Mouse (Mus musculus) Patski (cell line): ENCODE data around the gene Mapkapk3. TPM values are rescaled to one million over a fixed set of nuclear protein-coding genes. Genes with fewer than 3 reads are reported as not detected.

Source experiments
- ATAC-seq: fragments of 100-300 bp; one replicate; pipeline ENCODE4 v1.8.0; 2021
- CTCF ChIA-PET: fragments of 350-600 bp; sonication (Branson Sonifier 250); formaldehyde crosslinking; loops from one replicate; lab custom pipeline; 2022; ENCODE audit warnings: inconsistent platforms; lab: Charles Lee
- POLR2A ChIA-PET: fragments of 350-600 bp; sonication (Branson Sonifier 250); formaldehyde crosslinking; loops from one replicate; lab custom pipeline; 2022; ENCODE audit warnings: antibody characterized with exemption, inconsistent platforms; lab: Charles Lee
- DNase-seq: peaks from one replicate; pipeline ENCODE4 v3.0.0-alpha.2; 2011; ENCODE audit warnings: low read depth, low spot score
- H3K27me3 ChIP-seq: fragments of 371-371 bp; one replicate; pipeline ENCODE4 v1.5.1; 2021
- CTCF ChIP-seq: fragments of 100-300 bp; IDR thresholded peaks from one replicate; pipeline ENCODE4 v1.5.1; 2021
- in situ Hi-C: fragments of 300-500 bp; cut with MboI; formaldehyde crosslinking; loops from 3 replicates; pipeline ENCODE4 v1.11.1; 2018; ENCODE audit warnings: low pct_unique_long_range_greater_than_20kb, mixed read lengths
- polyA plus RNA-seq: library from polyadenylated mRNA; unstranded; gene quantifications from one replicate; pipeline ENCODE4 v1.2.3, GENCODE M21; 2021

Gene Mapkapk3
- polyA plus RNA-seq, 1 experiment from 2014 or later: 14.5 TPM

GRCm38 (mm10) chr9:107298059-107298780 is 8.5 kb upstream of the Mapkapk3 start:
- POLR2A ChIA-PET: interaction anchor here (0.7 to 6.3 kb wide), 6 partner anchors 9 to 328 kb away, joined by 3 to 56 read pairs (median 34); partner anchors contain the start of gene Hemk1
- CTCF ChIA-PET: interaction anchor here (0.9 to 11.5 kb wide), 4 partner anchors 17 to 37 kb away, joined by 3 to 99 read pairs (median 4); no protein-coding TSS in a partner anchor
- no peak for DNase-seq
- in situ Hi-C loops: loop anchor here (5.0 to 10.0 kb wide), 2 partner anchors 39 to 613 kb away; partner anchors contain the start of genes Hemk1 and Tex264
- no peak for TF ChIP-seq CTCF
- no peak for ATAC-seq
- no peaks in the 10 kb centered on the region for H3K27me3 ChIP-seq

GRCm38 (mm10) chr9:107297658-107298057 is 8.0 kb upstream of the Mapkapk3 start:
- no peak for TF ChIP-seq CTCF
- ATAC-seq (no peak), DNase-seq (no peak)
- ChIA-PET POLR2A (interaction anchor here (0.7 to 6.3 kb wide), 8 partner anchors 10 to 329 kb away, joined by 3 to 56 read pairs (median 18); partner anchors contain the start of genes 6430571L13Rik and Hemk1), CTCF (interaction anchor here (1.4 to 11.5 kb wide), 3 partner anchors 27 to 38 kb away, joined by 4 to 99 read pairs (median 13); no protein-coding TSS in a partner anchor)
- no peaks in the 10 kb centered on the region for H3K27me3 ChIP-seq
- in situ Hi-C loops: loop anchor here (5.0 to 10.0 kb wide), 2 partner anchors 40 to 613 kb away; partner anchors contain the start of genes Hemk1 and Tex264

GRCm38 (mm10) chr9:107297059-107297458 is 7.4 kb upstream of the Mapkapk3 start:
- no peaks in the 10 kb centered on the region for H3K27me3 ChIP-seq
- no peak for DNase-seq
- ChIA-PET POLR2A (interaction anchor here (1.4 to 6.3 kb wide), 6 partner anchors 10 to 43 kb away, joined by 5 to 56 read pairs (median 34); partner anchors contain the start of genes 6430571L13Rik and Hemk1), CTCF (interaction anchor here (0.9 to 11.5 kb wide), 3 partner anchors 28 to 59 kb away, joined by 3 to 99 read pairs (median 13); no protein-coding TSS in a partner anchor)
- no peak for TF ChIP-seq CTCF
- no peak for ATAC-seq
- in situ Hi-C loops: loop anchor here (5.0 to 10.0 kb wide), 2 partner anchors 40 to 612 kb away; partner anchors contain the start of genes Hemk1 and Tex264

GRCm38 (mm10) chr9:107296501-107296965 is 6.9 kb upstream of the Mapkapk3 start:
- CTCF ChIA-PET: interaction anchor here (0.9 to 11.5 kb wide), 8 partner anchors 9 to 402 kb away, joined by 3 to 99 read pairs (median 4); no protein-coding TSS in a partner anchor

GRCm38 (mm10) chr9:107296041-107296440 is 6.4 kb upstream of the Mapkapk3 start:
- ATAC-seq (peak; percentile 34), DNase-seq (no peak)
- in situ Hi-C loops: loop anchor here (5.0 to 10.0 kb wide), 2 partner anchors 41 to 611 kb away; partner anchors contain the start of genes Hemk1 and Tex264
- no peaks in the 10 kb centered on the region for H3K27me3 ChIP-seq
- ChIA-PET CTCF (interaction anchor here (0.7 to 11.5 kb wide), 9 partner anchors 9 to 402 kb away, joined by 3 to 99 read pairs (median 5); partner anchors contain the start of gene 6430571L13Rik), POLR2A (interaction anchor here (0.7 to 6.3 kb wide), 9 partner anchors 11 to 396 kb away, joined by 3 to 56 read pairs (median 5); partner anchors contain the start of gene Hemk1)
- TF ChIP-seq CTCF: no peak

More at GRCm38 (mm10) chr9:107296501-107296965, 6.9 kb upstream of the Mapkapk3 start:
- in situ Hi-C loops: loop anchor here (5.0 to 10.0 kb wide), 2 partner anchors 41 to 612 kb away; partner anchors contain the start of genes Hemk1 and Tex264
- POLR2A ChIA-PET: interaction anchor here (0.7 to 6.3 kb wide), 8 partner anchors 11 to 397 kb away, joined by 3 to 56 read pairs (median 18); partner anchors contain the start of genes 6430571L13Rik and Hemk1
- DNase-seq: peak; percentile 98
- no peaks in the 10 kb centered on the region for H3K27me3 ChIP-seq
- ATAC-seq: peak; percentile 95
- no peak for TF ChIP-seq CTCF

- in situ Hi-C loops: loop anchor here (5.0 to 10.0 kb wide), 2 partner anchors 41 to 611 kb away; partner anchors contain the start of genes Hemk1 and Tex264
- ChIA-PET CTCF (interaction anchor here (0.7 to 11.5 kb wide), 9 partner anchors 9 to 401 kb away, joined by 3 to 99 read pairs (median 5); partner anchors contain the start of gene 6430571L13Rik), POLR2A (interaction anchor here (0.7 to 6.3 kb wide), 8 partner anchors 12 to 396 kb away, joined by 3 to 56 read pairs (median 18); partner anchors contain the start of gene Hemk1)
- TF ChIP-seq CTCF: no peak
- DNase-seq (no peak), ATAC-seq (no peak)
- H3K27me3 ChIP-seq: no peaks in the 10 kb centered on the region
Measured at GRCm38 (mm10) chr9:107296016-107296040, 6.2 kb upstream of the Mapkapk3 start, which contains the start of gene Cish. Gene Cish (plus strand): TSS chr9:107296026.

- no peak for DNase-seq
- no peak for ATAC-seq
- ChIA-PET POLR2A (interaction anchor here (0.7 to 6.3 kb wide), 8 partner anchors 12 to 396 kb away, joined by 3 to 56 read pairs (median 18); partner anchors contain the start of gene Hemk1), CTCF (interaction anchor here (0.7 to 11.5 kb wide), 11 partner anchors 10 to 401 kb away, joined by 3 to 99 read pairs (median 5); partner anchors contain the start of gene 6430571L13Rik)
- H3K27me3 ChIP-seq: no peaks in the 10 kb centered on the region
- no peak for TF ChIP-seq CTCF
- in situ Hi-C loops: loop anchor here (5.0 to 10.0 kb wide), 2 partner anchors 42 to 611 kb away; partner anchors contain the start of genes Hemk1 and Tex264
Measured at GRCm38 (mm10) chr9:107295616-107296015, 5.9 kb upstream of the Mapkapk3 start.

- DNase-seq: no peak
- ChIA-PET CTCF (interaction anchor here (0.7 to 11.5 kb wide), 11 partner anchors 10 to 394 kb away, joined by 3 to 99 read pairs (median 5); partner anchors contain the start of gene 6430571L13Rik), POLR2A (interaction anchor here (0.6 to 5.4 kb wide), 2 partner anchors 18 to 42 kb away, joined by 6 to 56 read pairs; partner anchors contain the start of gene Hemk1)
- TF ChIP-seq CTCF: no peak
- in situ Hi-C loops: loop anchor here (5.0 to 10.0 kb wide), 4 partner anchors 218 to 609 kb away; partner anchors contain the start of gene Tex264
- H3K27me3 ChIP-seq: no peaks in the 10 kb centered on the region
- ATAC-seq: no peak
Measured at GRCm38 (mm10) chr9:107294249-107294648, 4.6 kb upstream of the Mapkapk3 start.

GRCm38 (mm10) chr9:107290897-107291296 is 1.2 kb upstream of the Mapkapk3 start:
- in situ Hi-C loops: loop anchor here (5.0 to 10.0 kb wide), 4 partner anchors 221 to 606 kb away; partner anchors contain the start of gene Tex264
- ATAC-seq (peak; percentile 35), DNase-seq (no peak)
- H3K27me3 ChIP-seq: no peaks in the 10 kb centered on the region
- peak; percentile 98 for TF ChIP-seq CTCF
- CTCF ChIA-PET: interaction anchor here (0.8 to 11.5 kb wide), 9 partner anchors 12 to 393 kb away, joined by 3 to 99 read pairs (median 3); no protein-coding TSS in a partner anchor
- POLR2A ChIA-PET: interaction anchor here (1.2 kb wide), 1 partner anchor 42 kb away, joined by 4 read pairs; no protein-coding TSS in a partner anchor
